Mouse (Mus musculus) megakaryocyte-erythroid progenitor cell, adult 5-6 weeks (primary cell): ENCODE results near the gene Polr3e. TPM values are rescaled to one million over a fixed set of nuclear protein-coding genes. Genes with fewer than 3 reads are reported as not detected.

Experiments
- ATAC-seq: replicated peaks from 2 replicates; pipeline ENCODE4 v1.8.0; 2016; ENCODE audit warnings: mild to moderate bottlenecking, inconsistent platforms; ENCODE audit not compliant: severe bottlenecking, poor library complexity, low FRiP score, low TSS enrichment
- total RNA-seq, 2 experiments: library from RNA; stranded (forward) in 1 of 2; stranded (reverse) in 1 of 2; fragments of 200-1000, 215-1000 nt in 1 of 2; fragments of >200 nt in 1 of 2; fragmentation: Nextera tagmentation in 1 of 2; gene quantifications; 2 replicates each; pipeline ENCODE4 v1.2.3; 2014 to 2017

The Polr3e gene
- total RNA-seq (2014; fragmentation: Nextera tagmentation) (36.0 and 40.6 TPM in 2 replicates), total RNA-seq (2017) (32.4 and 36.6 TPM in 2 replicates)

- ATAC-seq, result peak; percentile 84
These were observed at the start of gene Polr3e for GRCm38 (mm10) chr7:120917592-120918461. TSS of gene Polr3e (plus strand) at chr7:120917744.

- ATAC-seq, result no peak
These were observed 47.7 kb upstream of the Polr3e start for GRCm38 (mm10) chr7:120869883-120870282.

- ATAC-seq, result no peak
These were observed 47.0 kb upstream of the Polr3e start for GRCm38 (mm10) chr7:120870431-120871008.

- ATAC-seq, result no peak
These were observed 44.5 kb upstream of the Polr3e start for GRCm38 (mm10) chr7:120873083-120873482.

- no peak for ATAC-seq
These were observed 43.5 kb upstream of the Polr3e start for GRCm38 (mm10) chr7:120874021-120874420.

GRCm38 (mm10) chr7:120874764-120875539, 42.6 kb upstream of the Polr3e start:
- ATAC-seq, result peak; percentile 93

GRCm38 (mm10) chr7:120875540-120876388, 41.8 kb upstream of the Polr3e start:
- peak; percentile 16 for ATAC-seq

GRCm38 (mm10) chr7:120878271-120878670, 39.3 kb upstream of the Polr3e start:
- no peak for ATAC-seq

- peak; percentile 30 for ATAC-seq
These were observed 37.6 kb upstream of the Polr3e start for GRCm38 (mm10) chr7:120879972-120880371.

GRCm38 (mm10) chr7:120880770-120881169, 36.8 kb upstream of the Polr3e start:
- ATAC-seq, result no peak

GRCm38 (mm10) chr7:120881451-120881850, 36.1 kb upstream of the Polr3e start:
- peak; percentile 31 for ATAC-seq

GRCm38 (mm10) chr7:120882674-120883073, 34.9 kb upstream of the Polr3e start:
- ATAC-seq, result no peak

- ATAC-seq, result no peak
These were observed 33.8 kb upstream of the Polr3e start for GRCm38 (mm10) chr7:120883523-120884290.

GRCm38 (mm10) chr7:120884746-120885145, 32.8 kb upstream of the Polr3e start:
- peak; percentile 58 for ATAC-seq

GRCm38 (mm10) chr7:120893123-120893522, 24.4 kb upstream of the Polr3e start:
- peak; percentile 60 for ATAC-seq

- no peak for ATAC-seq
These were observed 20.5 kb upstream of the Polr3e start for GRCm38 (mm10) chr7:120897054-120897453.

- ATAC-seq, result no peak
These were observed 19.7 kb upstream of the Polr3e start for GRCm38 (mm10) chr7:120897711-120898335.

- no peak for ATAC-seq
These were observed 17.4 kb upstream of the Polr3e start for GRCm38 (mm10) chr7:120900191-120900590.
